Comparison of ENCODE assay signal across 8 mouse cellular contexts in the genomic region with DNA sequence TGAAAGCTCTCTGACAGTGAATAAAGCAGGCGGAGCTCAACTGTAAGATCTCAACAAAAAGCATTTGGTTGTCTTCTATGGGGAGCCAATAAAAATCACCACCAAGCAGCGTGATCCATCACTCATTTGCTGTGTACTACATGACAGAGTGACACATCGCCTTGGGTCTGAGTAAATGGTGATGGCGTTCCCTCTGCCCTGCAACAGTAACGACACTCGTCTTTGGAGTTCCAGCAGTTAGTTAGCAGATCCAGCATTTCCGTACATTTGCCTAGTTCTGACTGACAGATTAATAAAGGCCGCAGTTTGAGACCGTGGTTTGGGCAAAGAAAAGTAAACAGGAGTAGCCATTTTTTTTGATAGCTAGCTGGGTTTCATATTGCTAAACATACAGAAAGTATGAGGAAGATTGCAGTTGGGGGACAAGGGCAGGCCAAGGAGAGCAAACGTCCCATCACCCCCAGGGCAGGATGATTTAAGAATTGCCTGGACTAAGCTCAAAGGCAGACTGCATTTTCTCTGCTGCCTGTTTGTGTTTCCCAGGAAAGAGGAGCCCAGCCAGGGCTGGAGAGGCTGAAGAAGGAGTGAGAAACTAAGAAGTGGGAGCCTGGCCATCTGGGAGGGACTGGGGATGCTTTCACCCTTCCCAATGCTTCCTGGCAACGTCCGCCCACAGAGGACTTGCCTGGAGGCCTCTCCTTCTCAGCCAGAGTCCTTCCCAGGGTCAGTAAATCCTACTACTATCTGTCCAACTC. TPM values are rescaled to one million over a fixed set of nuclear protein-coding genes. Genes with fewer than 3 reads are reported as not detected.
DNase-seq lines count a peak whose midpoint lies in the region; ATAC-seq and TF ChIP-seq lines count a peak whose summit lies in the region.
"Had no signal": no experiment of that assay in that cellular context is flagged by ENCODE, and none has a peak within 500 bp of the region (broad histone marks: within the 10 kb centered on the region; RNA-seq: fewer than 3 reads in every experiment).

No protein-coding gene starts in this region.

- WGBS in midbrain, embryonic 15.5 days = 62% methylated on average over 12 of the region's 12 CpGs

- ATAC-seq in midbrain, embryonic 15.5 days (replicated peaks) = peak; percentile 67
- no peak for ATAC-seq in megakaryocyte-erythroid progenitor cell, adult 5-6 weeks (replicated peaks; ENCODE audit: low FRiP score, low TSS enrichment, poor library complexity, severe bottlenecking)

- no peaks in the 10 kb centered on the region for H3K4me1 ChIP-seq in midbrain, embryonic 15.5 days
- H3K4me1 ChIP-seq: megakaryocyte, embryonic 14.5 days had no signal

- H3K27ac ChIP-seq in layer of hippocampus, adult 2 months = peak overlapping the region; percentile 84
- peak overlapping the region; percentile 8 for H3K27ac ChIP-seq in midbrain, embryonic 15.5 days

- no peak overlapping the region for H3K4me2 ChIP-seq in midbrain, embryonic 15.5 days

- intact Hi-C loops in gastrocnemius, postnatal 14 days (cut with DNase I; ENCODE audit: low total_unique reads) = no loop called here

- no peaks in the 10 kb centered on the region for H3K36me3 ChIP-seq in midbrain, embryonic 15.5 days (replicated peaks)

- TF ChIP-seq CTCF in layer of hippocampus, adult 2 months (conservative IDR thresholded peaks at IDR 0.05) = no peak

- H3K27me3 ChIP-seq in midbrain, embryonic 15.5 days (replicated peaks) = no peaks in the 10 kb centered on the region

- H3K9ac ChIP-seq in midbrain, embryonic 15.5 days = no peak overlapping the region

- no peaks in the 10 kb centered on the region for H3K9me3 ChIP-seq in midbrain, embryonic 15.5 days
- H3K9me3 ChIP-seq: megakaryocyte, embryonic 14.5 days had no signal

- no peak overlapping the region; the same call in 1 of the 2 replicates for H3K4me3 ChIP-seq in layer of hippocampus, adult 2 months
- no peak overlapping the region for H3K4me3 ChIP-seq in midbrain, embryonic 15.5 days
- H3K4me3 ChIP-seq: megakaryocyte, embryonic 14.5 days had no signal

- peak; percentile 70 for DNase-seq in NIH3T3 (ENCODE audit: low read depth)
- peak; percentile 11 to 32 for DNase-seq in cerebellum, adult 18-20 months
- peak; percentile 84 for DNase-seq in gastrocnemius, postnatal 14 days
- DNase-seq in layer of hippocampus, adult 2 months (ENCODE audit: low spot score in 2 of 2) = peak; percentile 41 to 74
- peak; percentile 38 for DNase-seq in urinary bladder, postnatal 25 days (ENCODE audit: low spot score)

RNA-seq across cellular contexts. Expression of a gene that starts 11.5 kb away (rescaled TPM):
- 1 to 10 TPM; 1.4 to 2.3 TPM for total RNA-seq in gastrocnemius, postnatal 14 days (2021)
- total RNA-seq in layer of hippocampus, adult 2 months (2021) = 10 to 100 TPM; 52.9 to 53.6 TPM
- polyA plus RNA-seq in midbrain, embryonic 15.5 days (2015; fragmentation: Nextera tagmentation; extraction: Ambion mirVana) = 35.5 and 37.9 TPM in 2 replicates
- not detected in 2 replicates for total RNA-seq in megakaryocyte-erythroid progenitor cell, adult 5-6 weeks (2014; fragmentation: Nextera tagmentation)
- total RNA-seq in megakaryocyte-erythroid progenitor cell, adult 5-6 weeks (2017) = not detected in 2 replicates

RNA-seq across cellular contexts. Expression of a gene that starts 56.1 kb away (rescaled TPM):
- total RNA-seq in gastrocnemius, postnatal 14 days (2021) = 10 to 100 TPM; 15.7 to 19.8 TPM
- 100 to 1,000 TPM; 169 to 171 TPM for total RNA-seq in layer of hippocampus, adult 2 months (2021)
- polyA plus RNA-seq in midbrain, embryonic 15.5 days (2015; fragmentation: Nextera tagmentation; extraction: Ambion mirVana) = 69.4 and 70.8 TPM in 2 replicates
- 34.9 and 37.2 TPM in 2 replicates for total RNA-seq in megakaryocyte-erythroid progenitor cell, adult 5-6 weeks (2014; fragmentation: Nextera tagmentation)
- total RNA-seq in megakaryocyte-erythroid progenitor cell, adult 5-6 weeks (2017) = 34.0 and 45.1 TPM in 2 replicates

Comparison
In these comparisons a context has a peak if more than half of its experiments do, and no peak if none do; other contexts are left out.
1. DNase-seq: peak in every context shown above with its lines; median percentile 84 in gastrocnemius, postnatal 14 days; 70 in NIH3T3; 58 in layer of hippocampus, adult 2 months; 38 in urinary bladder, postnatal 25 days; 22 in cerebellum, adult 18-20 months.
2. RNA of a gene that starts 11.5 kb away (total RNA-seq): 52.9 to 53.6 TPM in layer of hippocampus, adult 2 months; 1.4 to 2.3 TPM in gastrocnemius, postnatal 14 days and not detected in megakaryocyte-erythroid progenitor cell, adult 5-6 weeks; every median in the first group is over 10 times any median in the second.